Mouse (Mus musculus): ENCODE measurements around the gene Samd13.

- TF ChIP-seq GATA1 (IDR thresholded peaks at IDR 0.05; ENCODE audit: borderline replicate concordance, low read length) (no peak), FLI1 (IDR thresholded peaks at IDR 0.05; ENCODE audit: low read length) (no peak)
These were observed 67.4 kb downstream of the Samd13 start for GRCm38 (mm10) chr3:146617946-146618345.

Measured in megakaryocyte, embryonic 14.5 days (primary cell).